Mouse (Mus musculus) CH12.LX (cell line): ENCODE measurements around the gene Sowahb. TPM values are rescaled to one million over a fixed set of nuclear protein-coding genes. Genes with fewer than 3 reads are reported as not detected.
A peak's percentile ranks its signal among the peaks of the same experiment; 100 is the strongest.

Experiments used
- DNase-seq: peaks from one replicate; pipeline ENCODE4 v3.0.0-alpha.2; 2013; ENCODE audit errors: extremely low read depth
- H3K27ac ChIP-seq: 2 replicates; pipeline ENCODE4 v1.5.1; 2012; ENCODE audit warnings: low read depth, mild to moderate bottlenecking, control low read depth, moderate library complexity; ENCODE audit not compliant: insufficient read depth
- H3K27me3 ChIP-seq: replicated peaks from 2 replicates; pipeline ENCODE3; 2012; ENCODE audit warnings: inconsistent platforms
- H3K36me3 ChIP-seq, 2 experiments: replicated peaks in 1 of 2; 2 replicates each; pipeline versions ENCODE3 to v1.6.1; 2012; ENCODE audit warnings: inconsistent platforms in 1 of 2, low read length in 1 of 2, mild to moderate bottlenecking in 1 of 2, mixed read lengths in 1 of 2, moderate library complexity in 1 of 2; ENCODE audit not compliant: control insufficient read depth in 1 of 2, insufficient read depth in 1 of 2
- H3K4me1 ChIP-seq, 2 experiments: 2 replicates each; pipeline ENCODE4 v1.6.1; 2012; ENCODE audit warnings: inconsistent platforms in 1 of 2, moderate library complexity in 1 of 2; ENCODE audit not compliant: insufficient read depth in 2 of 2, control insufficient read depth in 1 of 2
- H3K4me2 ChIP-seq: 2 replicates; pipeline ENCODE4 v1.6.1; 2012; ENCODE audit warnings: low read depth, mild to moderate bottlenecking, control low read depth; ENCODE audit not compliant: poor library complexity, insufficient read depth, severe bottlenecking
- H3K4me3 ChIP-seq, 3 experiments: fragments of 150-350 bp in 1 of 3; sonication (generic) in 1 of 3; replicated peaks in 1 of 3; 2 replicates each; pipeline versions ENCODE3 to v1.5.1; 2011 to 2012; ENCODE audit warnings: low read depth in 2 of 3, low read length in 2 of 3, mild to moderate bottlenecking in 2 of 3, moderate library complexity in 2 of 3, control low read depth in 1 of 3, improper control_type of control experiment in 1 of 3, inconsistent platforms in 1 of 3, mixed read lengths in 1 of 3; ENCODE audit not compliant: poor library complexity in 1 of 3
- H3K79me2 ChIP-seq: replicated peaks from 2 replicates; pipeline ENCODE4 v1.6.1; 2012; ENCODE audit warnings: mild to moderate bottlenecking, moderate library complexity; ENCODE audit not compliant: control insufficient read depth, poor library complexity, insufficient read depth, severe bottlenecking; ENCODE audit errors: extremely low read depth
- H3K9ac ChIP-seq: 2 replicates; pipeline ENCODE4 v1.6.1; 2012; ENCODE audit warnings: low read depth, mild to moderate bottlenecking, control low read depth, moderate library complexity; ENCODE audit not compliant: insufficient read depth
- H3K9me3 ChIP-seq: replicated peaks from 2 replicates; pipeline ENCODE3; 2012; ENCODE audit warnings: low read length, inconsistent platforms, mixed read lengths
- BHLHE40 ChIP-seq: IDR thresholded peaks from 2 replicates; pipeline ENCODE4 v1.6.1; 2011; ENCODE audit warnings: mild to moderate bottlenecking, low read depth, low read length, improper control_type of control experiment
- CHD2 ChIP-seq: IDR thresholded peaks from 2 replicates; pipeline ENCODE4 v1.6.1; 2011; ENCODE audit warnings: low read length, improper control_type of control experiment
- CTCF ChIP-seq, 2 experiments: IDR thresholded peaks in 1 of 2; conservative IDR thresholded peaks in 1 of 2; 2 replicates each; pipeline ENCODE4 v1.5.1; 2011 to 2012; ENCODE audit warnings: low read depth in 2 of 2, low read length in 2 of 2, improper control_type of control experiment in 1 of 2, inconsistent platforms in 1 of 2, mild to moderate bottlenecking in 1 of 2, moderate library complexity in 1 of 2
- EP300 ChIP-seq: IDR thresholded peaks from 2 replicates; pipeline ENCODE4 v1.6.1; 2011; ENCODE audit warnings: low read length, improper control_type of control experiment
- ETS1 ChIP-seq: conservative IDR thresholded peaks from 2 replicates; pipeline ENCODE4 v1.6.1; 2012; ENCODE audit warnings: low read depth, mild to moderate bottlenecking, inconsistent platforms, low read length, improper control_type of control experiment, moderate library complexity
- GABPA ChIP-seq: IDR thresholded peaks from 2 replicates; pipeline ENCODE4 v1.6.1; 2012; ENCODE audit warnings: low read depth, low read length, improper control_type of control experiment, inconsistent platforms; ENCODE audit not compliant: insufficient replicate concordance
- HCFC1 ChIP-seq: IDR thresholded peaks from 2 replicates; pipeline ENCODE4 v1.6.1; 2012; ENCODE audit warnings: low read depth, mild to moderate bottlenecking, inconsistent platforms, low read length, improper control_type of control experiment
- IRF4 ChIP-seq: IDR thresholded peaks from 2 replicates; pipeline ENCODE4 v1.6.1; 2014; ENCODE audit warnings: low read depth, mild to moderate bottlenecking, inconsistent platforms, low read length, improper control_type of control experiment
- JUN ChIP-seq: IDR thresholded peaks from 2 replicates; pipeline ENCODE4 v1.6.1; 2011; ENCODE audit warnings: low read depth, mild to moderate bottlenecking, low read length, improper control_type of control experiment, moderate library complexity; ENCODE audit not compliant: insufficient read depth
- MAFK ChIP-seq: IDR thresholded peaks from 2 replicates; pipeline ENCODE4 v1.6.1; 2011; ENCODE audit warnings: low read length, improper control_type of control experiment; ENCODE audit not compliant: insufficient replicate concordance
- MXI1 ChIP-seq: IDR thresholded peaks from 2 replicates; pipeline ENCODE4 v1.6.1; 2011; ENCODE audit warnings: mild to moderate bottlenecking, low read depth, low read length, improper control_type of control experiment
- MYC ChIP-seq: IDR thresholded peaks from 2 replicates; pipeline ENCODE4 v1.6.1; 2011; ENCODE audit warnings: low read depth, mild to moderate bottlenecking, improper control_type of control experiment, low read length
- NRF1 ChIP-seq: IDR thresholded peaks from 2 replicates; pipeline ENCODE4 v1.6.1; 2014; ENCODE audit warnings: low read depth, mild to moderate bottlenecking, inconsistent platforms, low read length, improper control_type of control experiment, moderate library complexity
- POLR2AphosphoS2 ChIP-seq: IDR thresholded peaks from 2 replicates; pipeline ENCODE4 v1.6.1; 2011; ENCODE audit warnings: low read depth, low read length, improper control_type of control experiment
- RAD21 ChIP-seq: IDR thresholded peaks from 2 replicates; pipeline ENCODE4 v1.6.1; 2011; ENCODE audit warnings: low read depth, mild to moderate bottlenecking, low read length, improper control_type of control experiment, moderate library complexity
- TCF12 ChIP-seq: IDR thresholded peaks from 2 replicates; pipeline ENCODE4 v1.6.1; 2014; ENCODE audit warnings: low read depth, mild to moderate bottlenecking, inconsistent platforms, low read length, improper control_type of control experiment
- USF1 ChIP-seq: IDR thresholded peaks from 2 replicates; pipeline ENCODE4 v1.6.1; 2014; ENCODE audit warnings: low read depth, mild to moderate bottlenecking, inconsistent platforms, low read length, improper control_type of control experiment
- USF2 ChIP-seq: conservative IDR thresholded peaks from 2 replicates; pipeline ENCODE4 v1.6.1; 2011; ENCODE audit warnings: low read depth, low read length, improper control_type of control experiment
- ZC3H11A ChIP-seq: IDR thresholded peaks from 2 replicates; pipeline ENCODE4 v1.6.1; 2012; ENCODE audit warnings: low read depth, mild to moderate bottlenecking, inconsistent platforms, low read length, improper control_type of control experiment
- ZKSCAN1 ChIP-seq: IDR thresholded peaks from 2 replicates; pipeline ENCODE4 v1.6.1; 2012; ENCODE audit warnings: low read depth, inconsistent platforms, low read length, improper control_type of control experiment, borderline replicate concordance
- ZMIZ1 ChIP-seq: IDR thresholded peaks from 2 replicates; pipeline ENCODE4 v1.6.1; 2012; ENCODE audit warnings: low read depth, mild to moderate bottlenecking, inconsistent platforms, low read length, improper control_type of control experiment
- dilution Hi-C: fragments of 300-500 bp; cut with MboI; formaldehyde crosslinking; loops from 2 replicates; pipeline ENCODE4 v1.14.3; 2020; ENCODE audit warnings: low sequenced_read_pairs; ENCODE audit not compliant: extremely low pct_unique_long_range_greater_than_20kb, extremely low pct_ligation_motif_present
- in situ Hi-C: fragments of 300-500 bp; cut with MboI; formaldehyde crosslinking; loops from 3 replicates; pipeline ENCODE4 v1.14.3; 2019; ENCODE audit warnings: low sequenced_read_pairs, low pct_ligation_motif_present, low pct_unique_long_range_greater_than_20kb, mixed read lengths
- polyA plus RNA-seq: library from polyadenylated mRNA; unstranded; fragments of >175 nt; gene quantifications from 2 replicates; pipeline ENCODE4 v1.2.1, GENCODE M21; 2012; ENCODE audit warnings: low read depth; ENCODE audit not compliant: insufficient read length
- total RNA-seq, 2 experiments: library from RNA; depleted of rRNA; stranded (reverse); fragments of 300-350 nt in 1 of 2; fragments of >200 nt in 1 of 2; gene quantifications; 2 replicates each; pipeline ENCODE4 v1.2.3; 2012 to 2014

The Sowahb gene
- total and polyA plus RNA-seq, 3 experiments: not detected

DNA sequence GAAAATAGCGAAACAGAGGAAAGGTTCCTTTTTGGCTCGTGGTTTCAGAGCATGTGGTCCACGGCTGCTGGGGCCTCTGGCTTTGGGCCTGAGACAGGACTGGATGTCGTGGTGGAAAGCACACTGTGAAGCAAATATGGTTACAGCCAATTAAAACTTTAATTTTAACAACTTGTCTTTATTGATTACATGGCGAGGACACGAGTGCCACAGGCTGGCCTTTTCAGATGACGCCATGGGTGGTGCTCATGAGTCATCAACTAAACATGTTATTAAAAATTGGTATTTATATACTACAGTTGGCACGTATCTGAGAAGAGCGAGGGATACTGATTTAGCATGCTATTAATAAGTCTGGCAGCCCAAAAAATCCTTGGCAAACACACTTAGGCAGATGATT, 7.1 kb upstream of the Sowahb start:
- Histone ChIP-seq H3K4me2 (no peak overlapping the region), H3K4me3 (no peak overlapping the region), H3K27ac (no peak overlapping the region), H3K79me2 (no peaks in the 10 kb centered on the region), H3K4me1 (no peaks in the 10 kb centered on the region), H3K9ac (no peak overlapping the region), H3K36me3 (no peaks in the 10 kb centered on the region), H3K9me3 (no peaks in the 10 kb centered on the region), H3K27me3 (peaks cover 2% of the 10 kb centered on the region)
- DNase-seq: no peak
- dilution Hi-C loops: no loop called here
- in situ Hi-C loops: no loop called here
- TF ChIP-seq POLR2AphosphoS2 (no peak), JUN (no peak)

DNA sequence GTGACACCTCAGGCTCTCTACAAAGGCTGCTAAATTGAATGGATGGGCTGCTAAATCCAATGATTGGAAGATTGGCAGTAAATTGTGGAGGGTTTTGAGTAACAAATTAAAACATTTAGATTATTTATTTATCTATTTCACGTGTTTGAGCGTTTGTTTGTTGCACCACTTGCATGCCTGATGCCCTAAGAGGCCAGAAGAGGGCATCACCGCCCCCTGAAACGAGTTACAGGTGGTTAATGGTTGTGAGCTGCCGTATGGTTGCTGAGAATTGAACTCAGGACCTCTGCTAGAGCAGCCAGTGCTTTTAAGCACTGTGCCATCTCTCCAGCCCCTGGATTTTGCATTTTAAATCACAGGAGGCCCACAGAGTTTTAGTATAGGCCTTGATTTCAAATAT, 6.2 kb upstream of the Sowahb start:
- H3K27ac ChIP-seq: no peak overlapping the region
- in situ Hi-C loops (no loop called here), dilution Hi-C loops (no loop called here)
- H3K4me1 ChIP-seq: no peaks in the 10 kb centered on the region
- H3K79me2 ChIP-seq: no peaks in the 10 kb centered on the region
- H3K4me3 ChIP-seq: no peak overlapping the region
- H3K36me3 ChIP-seq: no peaks in the 10 kb centered on the region
- no peaks in the 10 kb centered on the region for H3K9me3 ChIP-seq
- H3K9ac ChIP-seq: no peak overlapping the region
- no peak for TF ChIP-seq TCF12
- TF ChIP-seq CTCF (conservative IDR thresholded peaks at IDR 0.05 in 1 of 2, IDR thresholded peaks at IDR 0.05 in 1 of 2; ENCODE audit: low read depth in 2 of 2, low read length in 2 of 2): peak in 1 of 2 experiments; percentile 34; a peak in 1 of 4 replicates
- peak; percentile 27 for TF ChIP-seq RAD21
- TF ChIP-seq GABPA: no peak
- no peak for TF ChIP-seq POLR2AphosphoS2
- H3K27me3 ChIP-seq: peaks cover 2% of the 10 kb centered on the region
- no peak for DNase-seq
- H3K4me2 ChIP-seq: no peak overlapping the region

DNA sequence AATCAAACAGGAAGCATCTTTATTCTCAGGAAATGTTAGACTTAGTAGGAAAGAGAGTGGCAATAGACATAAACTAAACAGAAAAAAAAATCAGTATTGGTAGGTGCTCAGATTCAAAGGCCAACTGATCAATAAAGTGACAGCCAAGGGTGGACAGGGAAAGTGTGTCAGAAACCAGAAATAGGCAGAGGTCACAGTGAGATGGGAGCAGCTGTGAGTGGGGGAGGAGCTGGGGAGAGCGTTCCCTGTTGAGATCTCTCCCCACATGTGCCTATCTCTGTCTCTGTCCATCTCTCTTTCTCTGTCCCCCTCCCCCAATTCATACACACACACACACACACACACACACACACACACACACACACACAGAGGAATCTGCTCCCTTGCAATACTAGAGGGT, 5.1 kb upstream of the Sowahb start:
- Histone ChIP-seq H3K36me3 (no peaks in the 10 kb centered on the region), H3K27me3 (peaks cover 2% of the 10 kb centered on the region), H3K4me2 (no peak overlapping the region), H3K79me2 (no peaks in the 10 kb centered on the region), H3K4me1 (no peaks in the 10 kb centered on the region; a peak in 1 of 4 replicates), H3K9me3 (no peaks in the 10 kb centered on the region), H3K27ac (no peak overlapping the region), H3K9ac (no peak overlapping the region), H3K4me3 (no peak overlapping the region)
- dilution Hi-C loops: no loop called here
- TF ChIP-seq CHD2: no peak
- TF ChIP-seq CTCF (conservative IDR thresholded peaks at IDR 0.05 in 1 of 2, IDR thresholded peaks at IDR 0.05 in 1 of 2; ENCODE audit: low read depth in 2 of 2, low read length in 2 of 2): no peak
- TF ChIP-seq USF1: no peak
- TF ChIP-seq HCFC1: no peak
- no peak for TF ChIP-seq USF2
- TF ChIP-seq MXI1: no peak
- no peak for TF ChIP-seq POLR2AphosphoS2
- TF ChIP-seq MYC: no peak
- TF ChIP-seq NRF1: no peak
- TF ChIP-seq BHLHE40: no peak
- TF ChIP-seq ETS1: no peak
- no peak for TF ChIP-seq ZMIZ1
- TF ChIP-seq IRF4: no peak
- TF ChIP-seq MAFK: no peak
- TF ChIP-seq EP300: no peak
- TF ChIP-seq ZKSCAN1: no peak
- no peak for TF ChIP-seq ZC3H11A
- DNase-seq: no peak
- in situ Hi-C loops: no loop called here
